Comparison of ENCODE assay signal across 8 mouse cellular contexts in genomic region chr5:36377456-36378369, GRCm38 (mm10). TPM values are rescaled to one million over a fixed set of nuclear protein-coding genes. Genes with fewer than 3 reads are reported as not detected.
DNase-seq lines count a peak whose midpoint lies in the region; ATAC-seq and TF ChIP-seq lines count a peak whose summit lies in the region.

No protein-coding gene starts in this region.

- no peak overlapping the region for H3K4me2 ChIP-seq in embryonic facial prominence, embryonic 14.5 days (ENCODE audit: low read depth, low read length)
- H3K4me2 ChIP-seq in intestine, embryonic 15.5 days (replicated peaks) = peak overlapping the region; percentile 18; the same call in 1 of the 2 replicates
- no peak overlapping the region for H3K4me2 ChIP-seq in hindbrain, embryonic 16.5 days (ENCODE audit: low read length)

- ATAC-seq in embryonic facial prominence, embryonic 14.5 days (ENCODE audit: low read depth) = peak; percentile 74
- peak; percentile 66 for ATAC-seq in intestine, embryonic 15.5 days
- no peak for ATAC-seq in hindbrain, embryonic 16.5 days

- H3K4me1 ChIP-seq in embryonic facial prominence, embryonic 14.5 days (ENCODE audit: control insufficient read depth, insufficient read depth, low read length) = peaks cover 57% of the 10 kb centered on the region
- peaks cover 57% of the 10 kb centered on the region for H3K4me1 ChIP-seq in intestine, embryonic 15.5 days (replicated peaks)
- peaks cover 19% of the 10 kb centered on the region for H3K4me1 ChIP-seq in hindbrain, embryonic 16.5 days (ENCODE audit: control insufficient read depth, insufficient read depth, low read depth, low read length)

- H3ac ChIP-seq in C2C12 (ENCODE audit: control insufficient read depth, insufficient read length, low read depth) = no peak overlapping the region

- H3K9me3 ChIP-seq in embryonic facial prominence, embryonic 14.5 days (ENCODE audit: control insufficient read depth, low read length) = no peaks in the 10 kb centered on the region
- H3K9me3 ChIP-seq in intestine, embryonic 15.5 days = no peaks in the 10 kb centered on the region
- H3K9me3 ChIP-seq in hindbrain, embryonic 16.5 days (ENCODE audit: control insufficient read depth, low read length) = no peaks in the 10 kb centered on the region

- DNase-seq in embryonic facial prominence, embryonic 14.5 days (ENCODE audit: low spot score) = peak; percentile 83
- peak; percentile 58 for DNase-seq in ovary, postnatal 14 days (ENCODE audit: low spot score)
- DNase-seq in neural tube, embryonic 10.5 days (ENCODE audit: extremely low spot score, low spot score) = no peak
- DNase-seq in left cerebral cortex, adult 18-20 months (ENCODE audit: low spot score in 2 of 2) = no peak
- no peak for DNase-seq in cerebellum, adult 9-10 months

- peaks cover 60% of the 10 kb centered on the region for H3K79me2 ChIP-seq in C2C12 (ENCODE audit: control insufficient read depth, insufficient read depth)

- no peaks in the 10 kb centered on the region for H3K27me3 ChIP-seq in C2C12 (ENCODE audit: control insufficient read depth, insufficient read depth, insufficient read length)
- no peaks in the 10 kb centered on the region for H3K27me3 ChIP-seq in embryonic facial prominence, embryonic 14.5 days (replicated peaks; ENCODE audit: control insufficient read depth, insufficient read depth, low read length)
- H3K27me3 ChIP-seq in intestine, embryonic 15.5 days (replicated peaks) = no peaks in the 10 kb centered on the region
- H3K27me3 ChIP-seq in hindbrain, embryonic 16.5 days (replicated peaks; ENCODE audit: control insufficient read depth, insufficient read depth, low read length) = no peaks in the 10 kb centered on the region

- peaks cover 13% of the 10 kb centered on the region for H3K79me3 ChIP-seq in C2C12 (ENCODE audit: low read depth)

- H3K27ac ChIP-seq in embryonic facial prominence, embryonic 14.5 days (replicated peaks; ENCODE audit: low read depth, low read length) = peak overlapping the region; percentile 66
- peak overlapping the region; percentile 77 for H3K27ac ChIP-seq in intestine, embryonic 15.5 days
- no peak overlapping the region for H3K27ac ChIP-seq in hindbrain, embryonic 16.5 days (ENCODE audit: low read depth, low read length)

- TF ChIP-seq CTCF in C2C12 (IDR thresholded peaks at IDR 0.05; ENCODE audit: control insufficient read depth, insufficient read depth, insufficient read length) = no peak

- no peak overlapping the region for H3K9ac ChIP-seq in embryonic facial prominence, embryonic 14.5 days (ENCODE audit: low read depth, low read length)
- no peak overlapping the region for H3K9ac ChIP-seq in intestine, embryonic 15.5 days
- no peak overlapping the region for H3K9ac ChIP-seq in hindbrain, embryonic 16.5 days (ENCODE audit: low read depth, low read length)

- H3K36me3 ChIP-seq in C2C12 (ENCODE audit: control insufficient read depth, insufficient read depth) = no peaks in the 10 kb centered on the region
- H3K36me3 ChIP-seq in embryonic facial prominence, embryonic 14.5 days (ENCODE audit: control insufficient read depth, insufficient read depth, low read length) = no peaks in the 10 kb centered on the region
- no peaks in the 10 kb centered on the region for H3K36me3 ChIP-seq in intestine, embryonic 15.5 days
- no peaks in the 10 kb centered on the region for H3K36me3 ChIP-seq in hindbrain, embryonic 16.5 days (ENCODE audit: control insufficient read depth, insufficient read depth, low read length)

- H3K4me3 ChIP-seq in C2C12 (ENCODE audit: insufficient read depth, poor library complexity, severe bottlenecking) = no peak overlapping the region
- no peak overlapping the region for H3K4me3 ChIP-seq in embryonic facial prominence, embryonic 14.5 days (ENCODE audit: low read depth, low read length)
- H3K4me3 ChIP-seq in intestine, embryonic 15.5 days (replicated peaks) = no peak overlapping the region
- no peak overlapping the region for H3K4me3 ChIP-seq in hindbrain, embryonic 16.5 days (ENCODE audit: low read length)

- WGBS in embryonic facial prominence, embryonic 14.5 days = 55% methylated on average over 8 of the region's 8 CpGs
- WGBS in intestine, embryonic 15.5 days = 50% methylated on average over 8 of the region's 8 CpGs
- 86% methylated on average over 8 of the region's 8 CpGs for WGBS in hindbrain, embryonic 16.5 days

TF ChIP-seq in C2C12, 6 proteins besides CTCF, POLR2A, EP300 and RAD21:
- TF ChIP-seq MYOD1 (IDR thresholded peaks at IDR 0.05; ENCODE audit: control insufficient read depth, insufficient read length, low read depth) (peak; percentile 94), MYOG (IDR thresholded peaks at IDR 0.05; ENCODE audit: control insufficient read depth, extremely low read depth, insufficient read length) (no peak), FOSL1 (IDR thresholded peaks at IDR 0.05; ENCODE audit: insufficient read depth, low read length, poor library complexity, severe bottlenecking) (no peak)

RNA-seq across cellular contexts. Expression of gene Sorcs2, which starts 20.2 kb away (rescaled TPM):
- polyA plus RNA-seq in C2C12 (2012; fragmentation: generic; extraction: Trizol) = 67.7 TPM
- 21.6 and 22.5 TPM in 2 replicates for polyA plus RNA-seq in embryonic facial prominence, embryonic 14.5 days (2014; fragmentation: Nextera tagmentation; extraction: Ambion mirVana)
- polyA plus RNA-seq in intestine, embryonic 15.5 days (2015; fragmentation: Nextera tagmentation; extraction: Ambion mirVana) = 9.6 and 10.8 TPM in 2 replicates
- total RNA-seq in left cerebral cortex, adult 18-20 months (2021) = 10 to 100 TPM; 33.8 to 34.3 TPM
- polyA plus RNA-seq in hindbrain, embryonic 16.5 days (2015; fragmentation: Nextera tagmentation; extraction: Ambion mirVana) = 11.8 and 15.5 TPM in 2 replicates

Comparison
In these comparisons a context has a peak if more than half of its experiments do, and no peak if none do; other contexts are left out.
1. DNase-seq: peak in embryonic facial prominence, embryonic 14.5 days (single experiment) and ovary, postnatal 14 days (single experiment); none in neural tube, embryonic 10.5 days (single experiment), left cerebral cortex, adult 18-20 months (0 of 2) and cerebellum, adult 9-10 months (single experiment).